Mouse (Mus musculus) heart, embryonic 14.5 days (tissue): ENCODE measurements around the gene Tcn2. TPM values are rescaled to one million over a fixed set of nuclear protein-coding genes. Genes with fewer than 3 reads are reported as not detected.

Experiments
- ATAC-seq: fragments of 200-750 bp; cut with Nextera tagmentation; 2 replicates; pipeline ENCODE4 v1.8.0; 2017; ENCODE audit warnings: low read depth, moderate TSS enrichment; ENCODE audit not compliant: insufficient number of reproducible peaks, insufficient read depth, low FRiP score
- H3K27ac ChIP-seq, 2 experiments: fragments of 200-500 bp in 1 of 2; fragments of 300-500 bp in 1 of 2; sonication (generic) in 1 of 2; replicated peaks in 1 of 2; 2 replicates each; pipeline ENCODE4 v1.5.1; 2012 to 2014; ENCODE audit warnings: low read depth in 2 of 2, low read length in 2 of 2, control low read depth in 1 of 2, mild to moderate bottlenecking in 1 of 2, mixed read lengths in 1 of 2; ENCODE audit not compliant: control insufficient read depth in 1 of 2, insufficient read depth in 1 of 2
- H3K27me3 ChIP-seq: fragments of 300-500 bp; sonication (generic); 2 replicates; pipeline ENCODE4 v1.6.1; 2014; ENCODE audit warnings: mild to moderate bottlenecking, low read length, control low read depth; ENCODE audit not compliant: control insufficient read depth, insufficient read depth
- H3K36me3 ChIP-seq: fragments of 300-500 bp; sonication (generic); 2 replicates; pipeline ENCODE4 v1.6.1; 2014; ENCODE audit warnings: mild to moderate bottlenecking, control low read depth, low read length, mixed read lengths; ENCODE audit not compliant: control insufficient read depth, insufficient read depth
- H3K4me1 ChIP-seq, 2 experiments: fragments of 200-500 bp in 1 of 2; fragments of 300-500 bp in 1 of 2; sonication (generic) in 1 of 2; 2 replicates each; pipeline ENCODE4 v1.6.1; 2012 to 2014; ENCODE audit warnings: low read length in 2 of 2, control low read depth in 1 of 2, mixed read lengths in 1 of 2; ENCODE audit not compliant: control insufficient read depth in 2 of 2, insufficient read depth in 2 of 2
- H3K4me2 ChIP-seq: fragments of 300-500 bp; sonication (generic); 2 replicates; pipeline ENCODE4 v1.6.1; 2014; ENCODE audit warnings: mild to moderate bottlenecking, low read length
- H3K4me3 ChIP-seq, 2 experiments: fragments of 200-500 bp in 1 of 2; fragments of 300-500 bp in 1 of 2; sonication (generic) in 1 of 2; 2 replicates each; pipeline ENCODE4 v1.5.1; 2012 to 2014; ENCODE audit warnings: low read length in 2 of 2, mild to moderate bottlenecking in 2 of 2, control low read depth in 1 of 2, low read depth in 1 of 2, moderate library complexity in 1 of 2; ENCODE audit not compliant: control insufficient read depth in 1 of 2, insufficient read depth in 1 of 2
- H3K9ac ChIP-seq: fragments of 300-500 bp; sonication (generic); 2 replicates; pipeline ENCODE4 v1.6.1; 2014; ENCODE audit warnings: mild to moderate bottlenecking, low read length
- H3K9me3 ChIP-seq: fragments of 300-500 bp; sonication (generic); 2 replicates; pipeline ENCODE4 v1.6.1; 2016; ENCODE audit warnings: low read length, control low read depth; ENCODE audit not compliant: control insufficient read depth
- WGBS: fragments of 180-500 bp; shearing (Covaris S2); extraction: QIAGEN DNeasy Blood & Tissue Kit; methylation state at CpG from one replicate; pipeline ENCODE4 v1.1.7; 2014; 5-methylcytosine and 5-hydroxymethylcytosine counted together
- polyA plus RNA-seq: library from polyadenylated mRNA; unstranded; fragments of >200 nt; fragmentation: Nextera tagmentation; extraction: Ambion mirVana; gene quantifications from 2 replicates; pipeline ENCODE4 v1.2.1, GENCODE M21; 2014

Tcn2 gene
- polyA plus RNA-seq, 1 experiment from 2014 or later = 91.6 TPM

DNA sequence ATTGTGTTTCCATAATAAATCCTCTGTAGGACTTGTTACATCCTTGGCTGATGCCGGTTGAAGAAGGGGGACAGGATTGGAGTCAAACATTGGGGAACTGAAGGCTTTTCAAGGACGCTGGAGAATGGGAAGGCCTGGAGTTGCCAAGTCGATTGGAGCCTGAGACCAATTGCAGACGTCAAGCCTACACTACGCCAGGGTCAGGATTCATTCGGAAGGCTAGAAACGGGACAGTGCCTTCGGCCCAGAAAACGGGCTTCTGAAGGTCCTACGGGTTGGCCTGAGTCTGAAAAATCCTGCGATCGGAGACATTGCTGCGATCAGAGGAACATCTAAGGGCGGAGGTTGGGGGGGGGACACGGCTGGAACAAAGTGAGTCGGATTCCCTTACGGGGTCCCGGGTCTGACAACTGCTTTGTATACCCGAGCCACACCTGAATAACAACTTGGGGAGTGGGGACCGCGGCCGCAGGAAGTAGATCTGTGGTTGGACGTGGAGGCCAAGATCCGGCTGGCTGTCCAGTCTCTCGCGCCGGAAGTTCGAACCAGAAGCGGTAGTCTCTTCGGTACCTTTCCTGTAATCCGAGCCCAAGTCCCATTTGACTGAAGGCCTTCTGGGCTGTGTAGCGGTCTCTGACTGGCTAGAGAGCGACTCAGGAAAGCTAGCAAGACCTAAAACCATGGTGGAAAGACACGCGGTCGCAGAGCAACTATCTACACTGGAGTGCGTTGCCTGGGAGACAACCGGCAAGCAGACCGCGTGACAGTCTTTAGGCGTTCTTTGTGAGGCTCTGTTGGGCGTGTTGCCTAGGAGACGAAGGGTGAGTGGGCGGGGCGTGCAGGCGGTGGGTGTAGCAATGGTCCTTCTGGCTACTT lies 37.3 kb downstream of the Tcn2 start, which contains the start of the genes 4921536K21Rik and Dusp18:
4921536K21Rik (minus strand) TSS at position 693 of the 876 bp plus-strand sequence.
Dusp18 (plus strand) TSS at position 835 of the 876 bp plus-strand sequence.
- Histone ChIP-seq H3K4me1 (peaks cover 4 to 10% of the 10 kb centered on the region in 2 experiments; a peak in 2 of 4 replicates), H3K9me3 (no peaks in the 10 kb centered on the region), H3K4me2 (peak within 1 kb of the TSS; percentile 96), H3K9ac (peak within 1 kb of the TSS; percentile 77), H3K27ac (peak within 1 kb of the TSS; percentile 77 to 78), H3K27me3 (no peaks in the 10 kb centered on the region), H3K36me3 (peaks cover 20% of the 10 kb centered on the region), H3K4me3 (peak within 1 kb of the TSS; percentile 57 to 64)
- peak; percentile 93 for ATAC-seq
- 3% methylated on average over 46 of the region's 46 CpGs for WGBS

DNA sequence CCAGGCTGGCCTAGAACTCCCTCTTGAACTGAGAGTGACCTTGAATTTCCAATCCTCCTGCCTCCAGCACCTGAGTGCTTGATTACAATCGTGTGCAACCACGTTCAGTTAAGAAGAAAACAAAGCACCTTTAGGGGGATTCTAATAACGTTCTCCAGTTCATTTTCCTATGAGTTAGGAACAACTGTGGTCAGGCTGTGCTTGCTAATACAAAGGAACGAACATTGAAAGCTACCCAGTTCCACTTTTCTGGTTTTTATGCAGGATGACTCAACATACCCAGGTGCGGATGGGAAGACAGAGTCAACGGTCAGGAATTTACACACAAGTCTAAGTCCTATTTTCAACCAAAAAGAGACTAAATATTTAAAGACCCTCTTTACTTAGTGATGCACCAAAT lies 38.0 kb downstream of the Tcn2 start:
- H3K9me3 ChIP-seq = no peaks in the 10 kb centered on the region
- H3K27ac ChIP-seq = no peak overlapping the region
- no peaks in the 10 kb centered on the region for H3K27me3 ChIP-seq
- no peak overlapping the region for H3K9ac ChIP-seq
- H3K4me3 ChIP-seq = peak overlapping the region in 1 of 2 experiments; percentile 57; a peak in 1 of 4 replicates
- H3K4me2 ChIP-seq = peak overlapping the region; percentile 96
- 78% methylated on average over 6 of the region's 6 CpGs for WGBS
- no peak for ATAC-seq
- H3K36me3 ChIP-seq = peaks cover 18% of the 10 kb centered on the region
- peaks cover 4 to 10% of the 10 kb centered on the region in 2 experiments; a peak in 2 of 4 replicates for H3K4me1 ChIP-seq

DNA sequence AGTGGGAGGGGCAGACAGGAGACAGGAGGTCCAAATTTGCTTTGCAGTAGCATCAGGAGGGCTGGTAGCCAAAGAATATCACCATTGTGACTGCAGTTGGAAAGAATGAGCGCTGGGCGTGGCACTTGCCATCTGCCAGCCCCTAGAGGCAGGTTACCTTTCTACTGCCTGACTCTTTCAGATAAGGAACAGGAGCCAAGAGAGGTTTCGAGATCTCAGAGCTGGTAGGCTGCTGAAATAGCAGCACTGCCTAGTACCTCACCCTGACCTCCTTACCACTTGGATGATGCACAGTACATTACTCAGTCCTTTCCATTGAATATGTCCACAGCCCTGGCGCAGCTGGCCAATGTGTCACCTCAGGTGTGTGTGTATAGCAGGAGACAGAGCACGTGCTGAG lies 44.6 kb downstream of the Tcn2 start:
- Histone ChIP-seq H3K4me3 (no peak overlapping the region), H3K27me3 (no peaks in the 10 kb centered on the region), H3K4me1 (no peaks in the 10 kb centered on the region), H3K27ac (no peak overlapping the region), H3K9ac (no peak overlapping the region), H3K36me3 (no peaks in the 10 kb centered on the region), H3K4me2 (no peak overlapping the region), H3K9me3 (no peaks in the 10 kb centered on the region)
- peak; percentile 55; the same call in 1 of the 2 replicates for ATAC-seq
- WGBS = 61% methylated on average over 5 of the region's 5 CpGs

DNA sequence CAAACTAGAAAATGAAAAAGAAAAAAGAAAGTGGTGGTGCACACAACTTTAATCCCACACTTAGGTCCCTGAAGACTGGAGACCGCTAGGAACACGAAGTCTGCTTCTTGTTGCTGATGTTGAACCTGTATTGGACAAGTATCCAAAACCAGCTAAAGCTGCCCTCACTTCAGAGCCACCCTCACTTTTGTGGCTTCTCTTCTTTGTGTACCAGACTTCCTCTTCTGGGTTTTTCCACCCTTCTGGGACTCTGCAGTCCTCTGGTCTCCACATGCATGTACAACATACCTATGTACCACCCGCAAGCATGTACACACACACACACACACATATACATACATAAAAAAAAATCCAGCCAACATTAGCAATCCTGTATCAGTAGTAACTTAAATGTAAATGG lies 48.2 kb downstream of the Tcn2 start:
- ATAC-seq = no peak
- no peaks in the 10 kb centered on the region for H3K27me3 ChIP-seq
- H3K36me3 ChIP-seq = no peaks in the 10 kb centered on the region
- 84% methylated on average over 3 of the region's 3 CpGs for WGBS
- no peak overlapping the region for H3K27ac ChIP-seq
- H3K9me3 ChIP-seq = no peaks in the 10 kb centered on the region
- H3K4me3 ChIP-seq = no peak overlapping the region
- H3K4me1 ChIP-seq = no peaks in the 10 kb centered on the region
- H3K9ac ChIP-seq = no peak overlapping the region
- no peak overlapping the region for H3K4me2 ChIP-seq

DNA sequence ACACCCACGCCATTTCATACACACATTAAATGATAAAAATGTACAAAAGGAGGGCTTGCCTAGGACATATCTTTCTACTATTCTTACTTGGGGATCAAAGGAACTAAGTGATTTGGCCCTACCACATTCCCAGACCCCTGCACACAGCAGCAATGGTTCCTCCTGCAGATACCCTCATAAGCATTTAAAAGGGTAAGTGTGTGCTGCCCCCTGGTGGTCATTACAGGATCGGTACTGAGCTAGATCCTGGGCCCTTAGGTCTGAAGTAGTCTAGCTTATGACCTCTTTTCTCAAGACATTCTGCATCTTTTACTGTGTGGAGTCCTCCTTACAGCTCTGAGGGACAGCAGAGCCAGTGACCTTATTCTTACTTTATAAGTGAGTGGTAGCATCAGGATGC lies 52.1 kb downstream of the Tcn2 start:
- no peak for ATAC-seq
- H3K9me3 ChIP-seq = no peaks in the 10 kb centered on the region
- no peak overlapping the region for H3K27ac ChIP-seq
- H3K9ac ChIP-seq = no peak overlapping the region
- H3K27me3 ChIP-seq = no peaks in the 10 kb centered on the region
- no peak overlapping the region for H3K4me2 ChIP-seq
- H3K4me3 ChIP-seq = no peak overlapping the region
- WGBS = 38% methylated on average over 2 of the region's 2 CpGs
- no peaks in the 10 kb centered on the region for H3K4me1 ChIP-seq
- H3K36me3 ChIP-seq = no peaks in the 10 kb centered on the region

DNA sequence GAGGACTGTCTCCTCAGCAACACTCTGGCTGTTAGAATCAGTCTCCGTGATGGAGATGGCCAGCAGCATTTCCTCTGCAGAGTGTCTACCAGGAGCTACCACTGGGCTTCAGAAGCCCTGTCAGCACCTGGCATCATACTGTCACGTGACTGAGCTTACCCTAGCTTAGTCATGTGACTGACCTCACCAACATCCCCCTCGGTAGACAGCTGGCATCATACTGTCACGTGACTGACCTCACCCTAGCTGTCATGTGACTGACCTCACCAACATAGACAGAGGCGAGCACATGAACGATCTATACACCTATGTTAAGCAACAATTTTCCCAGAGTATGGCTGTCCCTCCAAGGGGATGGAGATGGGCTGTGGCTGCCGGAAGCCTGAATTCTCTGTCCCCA lies 53.3 kb downstream of the Tcn2 start:
- H3K4me2 ChIP-seq = no peak overlapping the region
- no peaks in the 10 kb centered on the region for H3K27me3 ChIP-seq
- no peaks in the 10 kb centered on the region for H3K4me1 ChIP-seq
- H3K9me3 ChIP-seq = no peaks in the 10 kb centered on the region
- no peaks in the 10 kb centered on the region for H3K36me3 ChIP-seq
- no peak for ATAC-seq
- 63% methylated on average over 7 of the region's 7 CpGs for WGBS
- H3K27ac ChIP-seq = no peak overlapping the region
- H3K9ac ChIP-seq = no peak overlapping the region
- no peak overlapping the region for H3K4me3 ChIP-seq

DNA sequence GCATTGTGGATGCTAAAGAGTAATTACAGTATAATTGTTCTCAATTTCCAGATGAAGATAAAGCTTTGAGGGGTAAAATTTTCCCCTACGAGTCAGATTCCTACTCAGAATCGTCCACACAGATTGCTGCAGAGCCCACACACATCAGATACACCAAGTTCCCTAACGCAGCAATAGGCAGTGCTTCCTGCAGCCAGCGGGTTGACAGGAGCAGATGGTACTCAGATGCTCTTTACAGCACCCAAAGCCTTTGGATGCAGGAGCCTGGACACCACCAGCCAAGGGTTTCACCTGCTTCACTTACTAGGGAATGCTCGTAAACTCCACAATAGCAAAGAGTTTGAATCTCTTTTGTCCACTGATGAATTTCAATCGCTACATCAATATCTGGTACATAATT lies 55.5 kb downstream of the Tcn2 start:
- Histone ChIP-seq H3K4me3 (no peak overlapping the region), H3K36me3 (no peaks in the 10 kb centered on the region), H3K27ac (no peak overlapping the region), H3K27me3 (no peaks in the 10 kb centered on the region), H3K9ac (no peak overlapping the region), H3K9me3 (no peaks in the 10 kb centered on the region), H3K4me1 (no peaks in the 10 kb centered on the region), H3K4me2 (no peak overlapping the region)
- no peak for ATAC-seq
- WGBS = 71% methylated on average over 6 of the region's 6 CpGs
